Mouse (Mus musculus): ENCODE measurements around the gene Cfap44. TPM values are rescaled to one million over a fixed set of nuclear protein-coding genes. Genes with fewer than 3 reads are reported as not detected.

Gene Cfap44
- 0.20 and 0.69 TPM in 2 replicates for polyA plus RNA-seq (2015; fragmentation: Nextera tagmentation; extraction: Ambion mirVana)

- 4% methylated on average over 17 of the region's 17 CpGs for WGBS (ENCODE audit: insufficient replicate concordance)
- H3K9ac ChIP-seq (replicated peaks), result no peak within 1 kb of the TSS
- peaks cover 13% of the 10 kb centered on the region for H3K4me1 ChIP-seq (ENCODE audit: insufficient read depth)
Observed at GRCm38 (mm10) chr16:44394577-44395243, at the start of gene Cfap44. TSS of gene Cfap44 (plus strand) at chr16:44394796.

GRCm38 (mm10) chr16:44347071-44347901 lies 47.3 kb upstream of the Cfap44 start, which contains the start of gene Spice1:
TSS of gene Spice1 (plus strand) at chr16:44347121.
- Histone ChIP-seq H3K4me2 (ENCODE audit: low read depth, low read length) (peak within 1 kb of the TSS; percentile 88), H3K9me3 (ENCODE audit: low read length) (no peaks in the 10 kb centered on the region), H3K9ac (replicated peaks) (peak within 1 kb of the TSS; percentile 85), H3K4me3 (ENCODE audit: low read depth, low read length) (peak within 1 kb of the TSS; percentile 88), H3K27me3 (ENCODE audit: insufficient read depth, low read length) (no peaks in the 10 kb centered on the region), H3K4me1 (ENCODE audit: insufficient read depth) (peaks cover 28% of the 10 kb centered on the region), H3K36me3 (replicated peaks; ENCODE audit: insufficient read depth, low read length) (no peaks in the 10 kb centered on the region), H3K27ac (ENCODE audit: low read depth) (peak within 1 kb of the TSS; percentile 99)
- peak; percentile 97 for DNase-seq
- TF ChIP-seq CTCF (IDR thresholded peaks at IDR 0.05; ENCODE audit: low read depth) (peak; percentile 75), EP300 (IDR thresholded peaks at IDR 0.05; ENCODE audit: low read depth) (no peak)
- under 1% methylated on average over 67 of the region's 67 CpGs for WGBS (ENCODE audit: insufficient replicate concordance)
- peak; percentile 99 for ATAC-seq

More at GRCm38 (mm10) chr16:44394577-44395243, at the start of gene Cfap44:
- Histone ChIP-seq H3K27ac (ENCODE audit: low read depth) (no peak within 1 kb of the TSS), H3K36me3 (replicated peaks; ENCODE audit: insufficient read depth, low read length) (no peaks in the 10 kb centered on the region), H3K4me3 (ENCODE audit: low read depth, low read length) (peak within 1 kb of the TSS; percentile 19; the same call in 1 of the 2 replicates), H3K4me2 (ENCODE audit: low read depth, low read length) (peak within 1 kb of the TSS; percentile 58), H3K9me3 (ENCODE audit: low read length) (no peaks in the 10 kb centered on the region), H3K27me3 (ENCODE audit: insufficient read depth, low read length) (no peaks in the 10 kb centered on the region)
- TF ChIP-seq CTCF (IDR thresholded peaks at IDR 0.05; ENCODE audit: low read depth), result peak; percentile 10; the same call in 1 of the 2 replicates
- no peak for TF ChIP-seq EP300 (IDR thresholded peaks at IDR 0.05; ENCODE audit: low read depth)
- DNase-seq (peak; percentile 77), ATAC-seq (peak; percentile 60)

GRCm38 (mm10) chr16:44349801-44350397 lies 44.7 kb upstream of the Cfap44 start:
- DNase-seq (no peak), ATAC-seq (no peak)
- TF ChIP-seq EP300 (IDR thresholded peaks at IDR 0.05; ENCODE audit: low read depth), result no peak
- TF ChIP-seq CTCF (IDR thresholded peaks at IDR 0.05; ENCODE audit: low read depth), result no peak
- no peaks in the 10 kb centered on the region for H3K36me3 ChIP-seq (replicated peaks; ENCODE audit: insufficient read depth, low read length)
- no peak overlapping the region for H3K27ac ChIP-seq (ENCODE audit: low read depth)
- H3K27me3 ChIP-seq (ENCODE audit: insufficient read depth, low read length), result no peaks in the 10 kb centered on the region
- H3K4me1 ChIP-seq (ENCODE audit: insufficient read depth), result peaks cover 28% of the 10 kb centered on the region
- H3K9me3 ChIP-seq (ENCODE audit: low read length), result no peaks in the 10 kb centered on the region
- H3K4me3 ChIP-seq (ENCODE audit: low read depth, low read length), result no peak overlapping the region
- no peak overlapping the region; the same call in 1 of the 2 replicates for H3K9ac ChIP-seq (replicated peaks)
- 37% methylated on average over 4 of the region's 4 CpGs for WGBS (ENCODE audit: insufficient replicate concordance)
- H3K4me2 ChIP-seq (ENCODE audit: low read depth, low read length), result peak overlapping the region; percentile 53

DNA sequence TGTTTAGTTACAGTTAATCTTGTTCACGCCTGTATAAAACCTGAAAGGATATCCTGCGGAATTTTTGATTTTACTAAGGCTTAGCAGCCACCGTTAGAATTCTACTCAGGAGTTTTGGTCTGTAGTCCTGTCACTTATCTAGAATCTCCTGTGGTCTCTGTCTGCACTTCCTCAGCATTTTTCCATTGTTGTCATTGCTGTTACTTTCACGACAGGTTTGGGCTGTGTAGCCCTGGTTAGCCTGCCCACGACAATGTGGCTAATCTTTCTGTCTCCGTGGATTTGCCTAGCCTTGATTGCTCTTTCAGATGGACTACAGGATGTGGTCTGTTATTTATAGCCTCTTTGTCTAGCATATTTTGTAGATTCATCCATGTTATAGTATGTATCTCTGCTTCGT lies 38.3 kb upstream of the Cfap44 start:
- TF ChIP-seq EP300 (IDR thresholded peaks at IDR 0.05; ENCODE audit: low read depth) (no peak), CTCF (IDR thresholded peaks at IDR 0.05; ENCODE audit: low read depth) (no peak)
- H3K4me1 ChIP-seq (ENCODE audit: insufficient read depth), result peaks cover 5% of the 10 kb centered on the region; the same call in 1 of the 2 replicates
- no peak overlapping the region for H3K4me2 ChIP-seq (ENCODE audit: low read depth, low read length)
- no peak for DNase-seq
- no peaks in the 10 kb centered on the region for H3K9me3 ChIP-seq (ENCODE audit: low read length)
- 45% methylated on average over 7 of the region's 7 CpGs for WGBS (ENCODE audit: insufficient replicate concordance)
- H3K9ac ChIP-seq (replicated peaks), result no peak overlapping the region
- no peak overlapping the region for H3K27ac ChIP-seq (ENCODE audit: low read depth)
- H3K27me3 ChIP-seq (ENCODE audit: insufficient read depth, low read length), result no peaks in the 10 kb centered on the region
- no peaks in the 10 kb centered on the region for H3K36me3 ChIP-seq (replicated peaks; ENCODE audit: insufficient read depth, low read length)
- no peak for ATAC-seq
- H3K4me3 ChIP-seq (ENCODE audit: low read depth, low read length), result no peak overlapping the region

DNA sequence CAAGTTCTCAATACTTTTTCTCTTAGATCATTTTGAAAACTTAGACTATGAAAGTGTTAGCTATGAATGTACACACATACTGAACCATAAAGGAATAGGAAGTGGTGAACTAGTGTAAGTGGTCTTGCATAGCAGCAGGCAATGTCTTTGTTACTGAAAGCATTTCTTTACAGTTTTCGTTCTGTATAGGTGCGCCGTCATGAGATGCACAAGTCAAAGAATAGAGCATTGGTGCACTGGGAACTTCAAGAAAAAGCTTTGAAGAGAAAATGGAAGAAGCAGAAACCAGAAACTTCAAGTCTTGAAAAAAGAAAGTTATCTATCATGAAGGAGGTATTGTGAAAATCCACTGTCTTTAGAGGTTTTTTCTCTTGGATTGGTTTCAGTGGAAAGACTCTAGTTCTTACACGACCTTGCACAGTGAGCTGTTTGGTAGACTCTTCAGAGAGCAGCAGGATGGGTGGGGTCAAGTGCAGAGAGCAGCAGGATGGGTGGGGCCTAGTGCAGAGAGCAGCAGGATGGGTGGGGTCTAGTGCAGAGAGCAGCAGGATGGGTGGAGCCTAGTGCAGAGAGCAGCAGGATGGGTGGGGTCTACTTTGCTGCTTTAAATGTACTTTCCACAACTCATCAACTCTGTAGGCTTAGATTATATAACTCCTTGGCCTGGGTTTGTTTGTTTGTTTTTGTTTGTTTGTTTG lies 36.9 kb upstream of the Cfap44 start:
- Histone ChIP-seq H3K27ac (ENCODE audit: low read depth) (no peak overlapping the region), H3K27me3 (ENCODE audit: insufficient read depth, low read length) (no peaks in the 10 kb centered on the region), H3K9ac (replicated peaks) (no peak overlapping the region), H3K4me3 (ENCODE audit: low read depth, low read length) (no peak overlapping the region), H3K4me2 (ENCODE audit: low read depth, low read length) (0 out of 2 replicates have a peak overlapping the region, but pooled peaks have one; percentile 12), H3K4me1 (ENCODE audit: insufficient read depth) (peaks cover 5% of the 10 kb centered on the region; the same call in 1 of the 2 replicates), H3K9me3 (ENCODE audit: low read length) (no peaks in the 10 kb centered on the region), H3K36me3 (replicated peaks; ENCODE audit: insufficient read depth, low read length) (0 out of 2 replicates have a peak, but pooled peaks cover 6% of the 10 kb centered on the region)
- peak; percentile 86 for ATAC-seq
- peak; percentile 74 for DNase-seq
- no peak for TF ChIP-seq EP300 (IDR thresholded peaks at IDR 0.05; ENCODE audit: low read depth)
- WGBS (ENCODE audit: insufficient replicate concordance), result 62% methylated on average over 4 of the region's 4 CpGs
